Mouse (Mus musculus) CH12.LX (cell line): ENCODE measurements around the gene Tsen2. TPM values are rescaled to one million over a fixed set of nuclear protein-coding genes. Genes with fewer than 3 reads are reported as not detected.

Experiments
- DNase-seq: peaks from one replicate; pipeline ENCODE4 v3.0.0-alpha.2; 2013; ENCODE audit errors: extremely low read depth
- H3K27ac ChIP-seq: 2 replicates; pipeline ENCODE4 v1.5.1; 2012; ENCODE audit warnings: low read depth, mild to moderate bottlenecking, control low read depth, moderate library complexity; ENCODE audit not compliant: insufficient read depth
- H3K27me3 ChIP-seq: replicated peaks from 2 replicates; pipeline ENCODE3; 2012; ENCODE audit warnings: inconsistent platforms
- H3K36me3 ChIP-seq, 2 experiments: replicated peaks in 1 of 2; 2 replicates each; pipeline versions ENCODE3 to v1.6.1; 2012; ENCODE audit warnings: inconsistent platforms in 1 of 2, low read length in 1 of 2, mild to moderate bottlenecking in 1 of 2, mixed read lengths in 1 of 2, moderate library complexity in 1 of 2; ENCODE audit not compliant: control insufficient read depth in 1 of 2, insufficient read depth in 1 of 2
- H3K4me1 ChIP-seq, 2 experiments: 2 replicates each; pipeline ENCODE4 v1.6.1; 2012; ENCODE audit warnings: inconsistent platforms in 1 of 2, moderate library complexity in 1 of 2; ENCODE audit not compliant: insufficient read depth in 2 of 2, control insufficient read depth in 1 of 2
- H3K4me2 ChIP-seq: 2 replicates; pipeline ENCODE4 v1.6.1; 2012; ENCODE audit warnings: low read depth, mild to moderate bottlenecking, control low read depth; ENCODE audit not compliant: poor library complexity, insufficient read depth, severe bottlenecking
- H3K4me3 ChIP-seq, 3 experiments: fragments of 150-350 bp in 1 of 3; sonication (generic) in 1 of 3; replicated peaks in 1 of 3; 2 replicates each; pipeline versions ENCODE3 to v1.5.1; 2011 to 2012; ENCODE audit warnings: low read depth in 2 of 3, low read length in 2 of 3, mild to moderate bottlenecking in 2 of 3, moderate library complexity in 2 of 3, control low read depth in 1 of 3, improper control_type of control experiment in 1 of 3, inconsistent platforms in 1 of 3, mixed read lengths in 1 of 3; ENCODE audit not compliant: poor library complexity in 1 of 3
- H3K79me2 ChIP-seq: replicated peaks from 2 replicates; pipeline ENCODE4 v1.6.1; 2012; ENCODE audit warnings: mild to moderate bottlenecking, moderate library complexity; ENCODE audit not compliant: control insufficient read depth, poor library complexity, insufficient read depth, severe bottlenecking; ENCODE audit errors: extremely low read depth
- H3K9ac ChIP-seq: 2 replicates; pipeline ENCODE4 v1.6.1; 2012; ENCODE audit warnings: low read depth, mild to moderate bottlenecking, control low read depth, moderate library complexity; ENCODE audit not compliant: insufficient read depth
- H3K9me3 ChIP-seq: replicated peaks from 2 replicates; pipeline ENCODE3; 2012; ENCODE audit warnings: low read length, inconsistent platforms, mixed read lengths
- BHLHE40 ChIP-seq: IDR thresholded peaks from 2 replicates; pipeline ENCODE4 v1.6.1; 2011; ENCODE audit warnings: mild to moderate bottlenecking, low read depth, low read length, improper control_type of control experiment
- CHD2 ChIP-seq: IDR thresholded peaks from 2 replicates; pipeline ENCODE4 v1.6.1; 2011; ENCODE audit warnings: low read length, improper control_type of control experiment
- CTCF ChIP-seq, 2 experiments: IDR thresholded peaks in 1 of 2; conservative IDR thresholded peaks in 1 of 2; 2 replicates each; pipeline ENCODE4 v1.5.1; 2011 to 2012; ENCODE audit warnings: low read depth in 2 of 2, low read length in 2 of 2, improper control_type of control experiment in 1 of 2, inconsistent platforms in 1 of 2, mild to moderate bottlenecking in 1 of 2, moderate library complexity in 1 of 2
- EP300 ChIP-seq: IDR thresholded peaks from 2 replicates; pipeline ENCODE4 v1.6.1; 2011; ENCODE audit warnings: low read length, improper control_type of control experiment
- ETS1 ChIP-seq: conservative IDR thresholded peaks from 2 replicates; pipeline ENCODE4 v1.6.1; 2012; ENCODE audit warnings: low read depth, mild to moderate bottlenecking, inconsistent platforms, low read length, improper control_type of control experiment, moderate library complexity
- HCFC1 ChIP-seq: IDR thresholded peaks from 2 replicates; pipeline ENCODE4 v1.6.1; 2012; ENCODE audit warnings: low read depth, mild to moderate bottlenecking, inconsistent platforms, low read length, improper control_type of control experiment
- IRF4 ChIP-seq: IDR thresholded peaks from 2 replicates; pipeline ENCODE4 v1.6.1; 2014; ENCODE audit warnings: low read depth, mild to moderate bottlenecking, inconsistent platforms, low read length, improper control_type of control experiment
- JUN ChIP-seq: IDR thresholded peaks from 2 replicates; pipeline ENCODE4 v1.6.1; 2011; ENCODE audit warnings: low read depth, mild to moderate bottlenecking, low read length, improper control_type of control experiment, moderate library complexity; ENCODE audit not compliant: insufficient read depth
- JUND ChIP-seq: conservative IDR thresholded peaks from 2 replicates; pipeline ENCODE4 v1.6.1; 2011; ENCODE audit warnings: low read depth, low read length, improper control_type of control experiment
- MAFK ChIP-seq: IDR thresholded peaks from 2 replicates; pipeline ENCODE4 v1.6.1; 2011; ENCODE audit warnings: low read length, improper control_type of control experiment; ENCODE audit not compliant: insufficient replicate concordance
- MAX ChIP-seq: IDR thresholded peaks from 2 replicates; pipeline ENCODE4 v1.6.1; 2011; ENCODE audit warnings: low read length, improper control_type of control experiment
- MEF2A ChIP-seq: IDR thresholded peaks from 2 replicates; pipeline ENCODE4 v1.6.1; 2014; ENCODE audit warnings: low read depth, mild to moderate bottlenecking, inconsistent platforms, low read length, improper control_type of control experiment, borderline replicate concordance
- MXI1 ChIP-seq: IDR thresholded peaks from 2 replicates; pipeline ENCODE4 v1.6.1; 2011; ENCODE audit warnings: mild to moderate bottlenecking, low read depth, low read length, improper control_type of control experiment
- MYC ChIP-seq: IDR thresholded peaks from 2 replicates; pipeline ENCODE4 v1.6.1; 2011; ENCODE audit warnings: low read depth, mild to moderate bottlenecking, improper control_type of control experiment, low read length
- NELFE ChIP-seq: IDR thresholded peaks from 2 replicates; pipeline ENCODE4 v1.6.1; 2011; ENCODE audit warnings: low read depth, low read length, improper control_type of control experiment
- PAX5 ChIP-seq: IDR thresholded peaks from 2 replicates; pipeline ENCODE4 v1.6.1; 2012; ENCODE audit warnings: low read length, inconsistent platforms, mixed read lengths
- POLR2A ChIP-seq: IDR thresholded peaks from 2 replicates; pipeline ENCODE4 v1.6.1; 2011; ENCODE audit warnings: low read depth, mild to moderate bottlenecking, improper control_type of control experiment, low read length
- POLR2AphosphoS2 ChIP-seq: IDR thresholded peaks from 2 replicates; pipeline ENCODE4 v1.6.1; 2011; ENCODE audit warnings: low read depth, low read length, improper control_type of control experiment
- RCOR1 ChIP-seq: conservative IDR thresholded peaks from 2 replicates; pipeline ENCODE4 v1.6.1; 2012; ENCODE audit warnings: low read depth, mild to moderate bottlenecking, inconsistent platforms, low read length, improper control_type of control experiment
- SMC3 ChIP-seq: IDR thresholded peaks from 2 replicates; pipeline ENCODE4 v1.6.1; 2011; ENCODE audit warnings: low read depth, low read length, improper control_type of control experiment
- TCF12 ChIP-seq: IDR thresholded peaks from 2 replicates; pipeline ENCODE4 v1.6.1; 2014; ENCODE audit warnings: low read depth, mild to moderate bottlenecking, inconsistent platforms, low read length, improper control_type of control experiment
- UBTF ChIP-seq: IDR thresholded peaks from 2 replicates; pipeline ENCODE4 v1.6.1; 2012; ENCODE audit warnings: low read depth, mild to moderate bottlenecking, inconsistent platforms, low read length, improper control_type of control experiment, moderate library complexity
- USF2 ChIP-seq: conservative IDR thresholded peaks from 2 replicates; pipeline ENCODE4 v1.6.1; 2011; ENCODE audit warnings: low read depth, low read length, improper control_type of control experiment
- ZKSCAN1 ChIP-seq: IDR thresholded peaks from 2 replicates; pipeline ENCODE4 v1.6.1; 2012; ENCODE audit warnings: low read depth, inconsistent platforms, low read length, improper control_type of control experiment, borderline replicate concordance
- ZMIZ1 ChIP-seq: IDR thresholded peaks from 2 replicates; pipeline ENCODE4 v1.6.1; 2012; ENCODE audit warnings: low read depth, mild to moderate bottlenecking, inconsistent platforms, low read length, improper control_type of control experiment
- ZNF384 ChIP-seq: IDR thresholded peaks from 2 replicates; pipeline ENCODE4 v1.6.1; 2012; ENCODE audit warnings: low read depth, low read length, improper control_type of control experiment, inconsistent platforms
- dilution Hi-C: fragments of 300-500 bp; cut with MboI; formaldehyde crosslinking; loops from 2 replicates; pipeline ENCODE4 v1.14.3; 2020; ENCODE audit warnings: low sequenced_read_pairs; ENCODE audit not compliant: extremely low pct_unique_long_range_greater_than_20kb, extremely low pct_ligation_motif_present
- in situ Hi-C: fragments of 300-500 bp; cut with MboI; formaldehyde crosslinking; loops from 3 replicates; pipeline ENCODE4 v1.14.3; 2019; ENCODE audit warnings: low sequenced_read_pairs, low pct_ligation_motif_present, low pct_unique_long_range_greater_than_20kb, mixed read lengths
- polyA plus RNA-seq: library from polyadenylated mRNA; unstranded; fragments of >175 nt; gene quantifications from 2 replicates; pipeline ENCODE4 v1.2.1, GENCODE M21; 2012; ENCODE audit warnings: low read depth; ENCODE audit not compliant: insufficient read length
- total RNA-seq, 2 experiments: library from RNA; depleted of rRNA; stranded (reverse); fragments of 300-350 nt in 1 of 2; fragments of >200 nt in 1 of 2; gene quantifications; 2 replicates each; pipeline ENCODE4 v1.2.3; 2012 to 2014

The Tsen2 gene
- total and polyA plus RNA-seq, 3 experiments: 17.2 to 30.1 (median 20.4) TPM

GRCm38 (mm10) chr6:115613793-115614192 is 69.3 kb downstream of the Tsen2 start:
- Histone ChIP-seq H3K79me2 (no peaks in the 10 kb centered on the region), H3K36me3 (peaks cover 68 to 93% of the 10 kb centered on the region in 2 experiments), H3K4me3 (no peak overlapping the region), H3K4me2 (no peak overlapping the region), H3K27ac (no peak overlapping the region), H3K4me1 (no peaks in the 10 kb centered on the region), H3K9ac (no peak overlapping the region), H3K27me3 (no peaks in the 10 kb centered on the region), H3K9me3 (no peaks in the 10 kb centered on the region)
- TF ChIP-seq NELFE: no peak
- TF ChIP-seq POLR2A: no peak
- no peak for TF ChIP-seq MAX
- TF ChIP-seq MXI1: no peak
- TF ChIP-seq MYC: no peak
- TF ChIP-seq TCF12: no peak
- no peak for TF ChIP-seq USF2
- TF ChIP-seq BHLHE40: no peak
- no peak for TF ChIP-seq IRF4
- no peak for TF ChIP-seq CHD2
- in situ Hi-C loops: no loop called here
- DNase-seq: no peak
- dilution Hi-C loops: no loop called here

GRCm38 (mm10) chr6:115615983-115616382 is 71.5 kb downstream of the Tsen2 start:
- Histone ChIP-seq H3K9me3 (no peaks in the 10 kb centered on the region), H3K36me3 (peaks cover 76 to 96% of the 10 kb centered on the region in 2 experiments), H3K4me2 (no peak overlapping the region), H3K4me3 (no peak overlapping the region), H3K9ac (no peak overlapping the region), H3K79me2 (no peaks in the 10 kb centered on the region), H3K27ac (no peak overlapping the region), H3K4me1 (no peaks in the 10 kb centered on the region), H3K27me3 (no peaks in the 10 kb centered on the region)
- in situ Hi-C loops: no loop called here
- no peak for DNase-seq
- TF ChIP-seq POLR2AphosphoS2: no peak
- TF ChIP-seq CTCF (conservative IDR thresholded peaks at IDR 0.05 in 1 of 2, IDR thresholded peaks at IDR 0.05 in 1 of 2; ENCODE audit: low read depth in 2 of 2, low read length in 2 of 2): no peak
- TF ChIP-seq JUN: no peak
- no peak for TF ChIP-seq TCF12
- TF ChIP-seq EP300: no peak
- TF ChIP-seq ZNF384: no peak
- TF ChIP-seq ZKSCAN1: no peak
- TF ChIP-seq NELFE: no peak
- no peak for TF ChIP-seq HCFC1
- TF ChIP-seq CHD2: no peak
- no peak for TF ChIP-seq ETS1
- TF ChIP-seq SMC3: no peak
- no peak for TF ChIP-seq USF2
- no peak for TF ChIP-seq MEF2A
- TF ChIP-seq PAX5: no peak
- TF ChIP-seq UBTF: no peak
- TF ChIP-seq JUND: no peak
- TF ChIP-seq MAFK: no peak
- TF ChIP-seq ZMIZ1: no peak
- no peak for TF ChIP-seq RCOR1
- dilution Hi-C loops: no loop called here
